Mouse (Mus musculus): ENCODE measurements around the gene Nampt. TPM values are rescaled to one million over a fixed set of nuclear protein-coding genes. Genes with fewer than 3 reads are reported as not detected.
A peak's percentile ranks its signal among the peaks of the same experiment; 100 is the strongest.

The Nampt gene
- 23.4 and 26.7 TPM in 2 replicates for polyA plus RNA-seq (2016; fragmentation: Nextera tagmentation; extraction: Ambion mirVana)

- ATAC-seq (ENCODE audit: insufficient number of reproducible peaks, insufficient read depth, low FRiP score, low TSS enrichment, low read depth): no peak
- H3K4me3 ChIP-seq (replicated peaks): peak within 1 kb of the TSS; percentile 75
- peak within 1 kb of the TSS; percentile 67 for H3K4me2 ChIP-seq
- H3K27ac ChIP-seq: peak within 1 kb of the TSS; percentile 98
- WGBS: 4% methylated on average over 5 of the region's 5 CpGs
- peaks cover 6% of the 10 kb centered on the region; the same call in 1 of the 2 replicates for H3K36me3 ChIP-seq
- no peaks in the 10 kb centered on the region for H3K27me3 ChIP-seq
- peaks cover 5% of the 10 kb centered on the region; the same call in 1 of the 2 replicates for H3K4me1 ChIP-seq (replicated peaks)
- peak within 1 kb of the TSS; percentile 72 for H3K9ac ChIP-seq (replicated peaks)
- no peaks in the 10 kb centered on the region for H3K9me3 ChIP-seq
These were observed at the start of gene Nampt for GRCm38 (mm10) chr12:32819416-32819815. TSS of gene Nampt (plus strand) at chr12:32819545.

- Histone ChIP-seq H3K36me3 (no peaks in the 10 kb centered on the region), H3K27ac (no peak overlapping the region), H3K9ac (replicated peaks) (no peak overlapping the region), H3K4me2 (no peak overlapping the region), H3K27me3 (no peaks in the 10 kb centered on the region), H3K9me3 (no peaks in the 10 kb centered on the region), H3K4me3 (replicated peaks) (no peak overlapping the region), H3K4me1 (replicated peaks) (no peaks in the 10 kb centered on the region)
- ATAC-seq (ENCODE audit: insufficient number of reproducible peaks, insufficient read depth, low FRiP score, low TSS enrichment, low read depth): no peak
- WGBS: 84% methylated on average over 4 of the region's 4 CpGs
These were observed 48.6 kb upstream of the Nampt start for GRCm38 (mm10) chr12:32770766-32771165.

GRCm38 (mm10) chr12:32774592-32774991 is 44.8 kb upstream of the Nampt start:
- 76% methylated on average over 5 of the region's 5 CpGs for WGBS
- no peaks in the 10 kb centered on the region for H3K36me3 ChIP-seq
- no peak overlapping the region for H3K27ac ChIP-seq
- no peak overlapping the region for H3K9ac ChIP-seq (replicated peaks)
- H3K4me1 ChIP-seq (replicated peaks): no peaks in the 10 kb centered on the region
- H3K27me3 ChIP-seq: no peaks in the 10 kb centered on the region
- H3K4me2 ChIP-seq: no peak overlapping the region
- ATAC-seq (ENCODE audit: insufficient number of reproducible peaks, insufficient read depth, low FRiP score, low TSS enrichment, low read depth): no peak
- no peaks in the 10 kb centered on the region for H3K9me3 ChIP-seq
- no peak overlapping the region for H3K4me3 ChIP-seq (replicated peaks)

- no peaks in the 10 kb centered on the region for H3K27me3 ChIP-seq
- 79% methylated on average over 3 of the region's 3 CpGs for WGBS
- H3K4me2 ChIP-seq: no peak overlapping the region
- no peak overlapping the region for H3K9ac ChIP-seq (replicated peaks)
- no peak overlapping the region for H3K27ac ChIP-seq
- no peaks in the 10 kb centered on the region for H3K36me3 ChIP-seq
- no peak overlapping the region for H3K4me3 ChIP-seq (replicated peaks)
- ATAC-seq (ENCODE audit: insufficient number of reproducible peaks, insufficient read depth, low FRiP score, low TSS enrichment, low read depth): no peak
- H3K4me1 ChIP-seq (replicated peaks): no peaks in the 10 kb centered on the region
- H3K9me3 ChIP-seq: no peaks in the 10 kb centered on the region
These were observed 30.3 kb upstream of the Nampt start for GRCm38 (mm10) chr12:32789092-32789491.

- Histone ChIP-seq H3K4me1 (replicated peaks) (no peaks in the 10 kb centered on the region), H3K27ac (no peak overlapping the region), H3K36me3 (no peaks in the 10 kb centered on the region), H3K27me3 (no peaks in the 10 kb centered on the region), H3K4me3 (replicated peaks) (no peak overlapping the region), H3K9me3 (no peaks in the 10 kb centered on the region), H3K9ac (replicated peaks) (no peak overlapping the region), H3K4me2 (no peak overlapping the region)
- 83% methylated on average over 8 of the region's 8 CpGs for WGBS
- no peak for ATAC-seq (ENCODE audit: insufficient number of reproducible peaks, insufficient read depth, low FRiP score, low TSS enrichment, low read depth)
These were observed 23.4 kb upstream of the Nampt start for GRCm38 (mm10) chr12:32795765-32796471.

GRCm38 (mm10) chr12:32797438-32797837 is 21.9 kb upstream of the Nampt start:
- Histone ChIP-seq H3K9me3 (no peaks in the 10 kb centered on the region), H3K4me1 (replicated peaks) (no peaks in the 10 kb centered on the region), H3K4me2 (no peak overlapping the region), H3K9ac (replicated peaks) (no peak overlapping the region), H3K27ac (no peak overlapping the region), H3K36me3 (no peaks in the 10 kb centered on the region), H3K27me3 (no peaks in the 10 kb centered on the region), H3K4me3 (replicated peaks) (no peak overlapping the region)
- ATAC-seq (ENCODE audit: insufficient number of reproducible peaks, insufficient read depth, low FRiP score, low TSS enrichment, low read depth): no peak
- 53% methylated on average over 3 of the region's 3 CpGs for WGBS

GRCm38 (mm10) chr12:32801078-32801477 is 18.3 kb upstream of the Nampt start:
- Histone ChIP-seq H3K27ac (no peak overlapping the region), H3K36me3 (no peaks in the 10 kb centered on the region), H3K4me2 (no peak overlapping the region), H3K27me3 (no peaks in the 10 kb centered on the region), H3K9me3 (no peaks in the 10 kb centered on the region), H3K4me3 (replicated peaks) (no peak overlapping the region), H3K4me1 (replicated peaks) (no peaks in the 10 kb centered on the region), H3K9ac (replicated peaks) (no peak overlapping the region)
- WGBS: 83% methylated on average over 7 of the region's 7 CpGs
- ATAC-seq (ENCODE audit: insufficient number of reproducible peaks, insufficient read depth, low FRiP score, low TSS enrichment, low read depth): no peak

GRCm38 (mm10) chr12:32805559-32805958 is 13.8 kb upstream of the Nampt start:
- no peaks in the 10 kb centered on the region for H3K36me3 ChIP-seq
- H3K9me3 ChIP-seq: no peaks in the 10 kb centered on the region
- no peaks in the 10 kb centered on the region for H3K4me1 ChIP-seq (replicated peaks)
- no peak overlapping the region for H3K27ac ChIP-seq
- no peak overlapping the region for H3K9ac ChIP-seq (replicated peaks)
- WGBS: 68% methylated on average over 1 of the region's 1 CpGs
- H3K4me3 ChIP-seq (replicated peaks): no peak overlapping the region
- no peak for ATAC-seq (ENCODE audit: insufficient number of reproducible peaks, insufficient read depth, low FRiP score, low TSS enrichment, low read depth)
- no peak overlapping the region for H3K4me2 ChIP-seq
- H3K27me3 ChIP-seq: no peaks in the 10 kb centered on the region

- Histone ChIP-seq H3K27ac (peak overlapping the region; percentile 98), H3K4me1 (replicated peaks) (peaks cover 5% of the 10 kb centered on the region; the same call in 1 of the 2 replicates), H3K9me3 (no peaks in the 10 kb centered on the region), H3K27me3 (no peaks in the 10 kb centered on the region), H3K4me3 (replicated peaks) (peak overlapping the region; percentile 75), H3K9ac (replicated peaks) (peak overlapping the region; percentile 72), H3K4me2 (peak overlapping the region; percentile 67), H3K36me3 (peaks cover 10% of the 10 kb centered on the region; the same call in 1 of the 2 replicates)
- WGBS: under 1% methylated on average over 72 of the region's 80 CpGs
- peak; percentile 96 for ATAC-seq (ENCODE audit: insufficient number of reproducible peaks, insufficient read depth, low FRiP score, low TSS enrichment, low read depth)
These were observed 669 bp downstream of the Nampt start for GRCm38 (mm10) chr12:32819823-32820605.

GRCm38 (mm10) chr12:32820688-32821503 is 1.6 kb downstream of the Nampt start:
- H3K4me1 ChIP-seq (replicated peaks): peaks cover 5% of the 10 kb centered on the region; the same call in 1 of the 2 replicates
- H3K9me3 ChIP-seq: no peaks in the 10 kb centered on the region
- ATAC-seq (ENCODE audit: insufficient number of reproducible peaks, insufficient read depth, low FRiP score, low TSS enrichment, low read depth): peak; percentile 76
- H3K27ac ChIP-seq: peak overlapping the region; percentile 98
- H3K4me3 ChIP-seq (replicated peaks): peak overlapping the region; percentile 75
- peak overlapping the region; percentile 67 for H3K4me2 ChIP-seq
- peaks cover 12% of the 10 kb centered on the region; the same call in 1 of the 2 replicates for H3K36me3 ChIP-seq
- no peaks in the 10 kb centered on the region for H3K27me3 ChIP-seq
- peak overlapping the region; percentile 72 for H3K9ac ChIP-seq (replicated peaks)
- WGBS: 3% methylated on average over 33 of the region's 49 CpGs

Data from limb, embryonic 12.5 days (tissue).